Mouse (Mus musculus) lung, postnatal 0 days (tissue): ENCODE measurements around the gene Slc12a7.

ENCODE experiments used
- CTCF ChIP-seq: IDR thresholded peaks from 2 replicates; pipeline ENCODE4 v1.5.1; 2016; ENCODE audit warnings: antibody characterized with exemption, mild to moderate bottlenecking
- EP300 ChIP-seq: IDR thresholded peaks from 2 replicates; pipeline ENCODE4 v1.6.1; 2016; ENCODE audit warnings: antibody characterized with exemption, mild to moderate bottlenecking, control low read depth

DNA sequence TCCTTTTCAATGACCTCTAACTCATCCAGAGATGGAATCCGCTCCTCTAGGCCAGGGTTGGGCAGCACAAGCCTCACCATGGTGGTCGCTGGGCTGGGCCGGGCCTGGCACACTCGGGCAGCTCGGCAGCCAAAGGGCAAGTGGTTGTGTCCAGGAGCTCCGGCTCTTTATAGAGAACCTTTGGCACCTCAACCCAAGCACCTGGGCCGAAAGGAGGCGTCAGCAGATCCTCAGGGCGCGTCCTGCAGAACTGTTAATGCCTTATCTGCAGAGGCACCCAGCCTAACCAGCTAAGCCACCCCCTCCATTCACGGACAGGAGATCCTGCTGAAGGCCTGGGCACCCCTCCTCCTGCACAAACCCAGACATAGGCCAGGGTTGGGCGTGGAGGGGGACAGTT lies 32.3 kb upstream of the Slc12a7 start:
- TF ChIP-seq EP300 (no peak), CTCF (no peak)
